Mouse (Mus musculus) liver, embryonic 13.5 days (tissue): ENCODE data around the gene Rfx5. TPM values are rescaled to one million over a fixed set of nuclear protein-coding genes. Genes with fewer than 3 reads are reported as not detected.
"Not testable (repeated sequence)": the region's sequence is repeated elsewhere in the genome, so short reads cannot be mapped to it uniquely, and the experiment has no call there.

Experiments used
- ATAC-seq: fragments of 200-750 bp; cut with Nextera tagmentation; 2 replicates; pipeline ENCODE4 v1.8.0; 2017; ENCODE audit warnings: low read depth, mild to moderate bottlenecking, moderate number of reproducible peaks, moderate library complexity
- DNase-seq: peaks from one replicate; pipeline ENCODE4 v3.0.0; 2022
- H3K27ac ChIP-seq: fragments of 300-500 bp; sonication (generic); 2 replicates; pipeline ENCODE4 v1.5.1; 2015; ENCODE audit warnings: moderate library complexity, mild to moderate bottlenecking, inconsistent platforms
- H3K27me3 ChIP-seq: fragments of 300-500 bp; sonication (generic); 2 replicates; pipeline ENCODE4 v1.6.1; 2015; ENCODE audit warnings: mild to moderate bottlenecking, inconsistent platforms
- H3K36me3 ChIP-seq: fragments of 300-500 bp; sonication (generic); 2 replicates; pipeline ENCODE4 v1.6.1; 2015; ENCODE audit warnings: mild to moderate bottlenecking, inconsistent platforms
- H3K4me1 ChIP-seq: fragments of 300-500 bp; sonication (generic); replicated peaks from 2 replicates; pipeline ENCODE4 v1.6.1; 2015; ENCODE audit warnings: inconsistent platforms
- H3K4me2 ChIP-seq: fragments of 300-500 bp; sonication (generic); 2 replicates; pipeline ENCODE4 v1.6.1; 2015; ENCODE audit warnings: inconsistent platforms, mild to moderate bottlenecking, moderate library complexity
- H3K4me3 ChIP-seq: fragments of 300-500 bp; sonication (generic); replicated peaks from 2 replicates; pipeline ENCODE4 v1.5.1; 2015; ENCODE audit warnings: mild to moderate bottlenecking, inconsistent platforms
- H3K9ac ChIP-seq: fragments of 300-500 bp; sonication (generic); 2 replicates; pipeline ENCODE4 v1.6.1; 2015; ENCODE audit warnings: mild to moderate bottlenecking, inconsistent platforms
- H3K9me3 ChIP-seq: fragments of 300-500 bp; sonication (generic); replicated peaks from 2 replicates; pipeline ENCODE4 v1.6.1; 2016; ENCODE audit warnings: inconsistent platforms
- WGBS: fragments of 180-500 bp; shearing (Covaris S2); methylation state at CpG from one replicate; pipeline ENCODE4 v1.1.7; 2015; ENCODE audit not compliant: insufficient replicate concordance; 5-methylcytosine and 5-hydroxymethylcytosine counted together
- polyA plus RNA-seq: library from polyadenylated mRNA; unstranded; fragments of >200 nt; fragmentation: Nextera tagmentation; extraction: Ambion mirVana; gene quantifications from 2 replicates; pipeline ENCODE4 v1.2.1, GENCODE M21; 2015

Gene Rfx5
- polyA plus RNA-seq, 1 experiment from 2014 or later, result 0.96 TPM

DNA sequence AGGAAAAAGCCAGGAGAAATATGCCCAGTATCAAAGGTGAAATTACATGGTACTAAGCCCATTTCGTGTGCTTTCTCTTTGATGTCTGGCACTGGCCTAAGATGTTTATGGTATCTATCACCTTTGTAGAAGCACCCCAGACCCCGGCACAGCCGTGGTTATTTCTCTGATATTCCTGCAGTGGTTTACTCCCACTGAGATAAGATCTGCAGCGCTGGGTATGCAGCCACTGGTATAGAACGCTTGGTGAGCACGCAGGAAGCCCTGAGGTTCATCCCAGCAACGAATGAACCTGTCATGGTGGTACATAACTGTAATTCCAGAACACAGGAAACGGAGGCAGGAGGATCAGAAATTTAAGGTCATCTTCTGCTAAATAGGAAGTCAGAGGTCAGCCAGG, 29.2 kb upstream of the Rfx5 start:
- Histone ChIP-seq H3K36me3 (no peaks in the 10 kb centered on the region), H3K27ac (no peak overlapping the region), H3K27me3 (0 out of 2 replicates have a peak, but pooled peaks cover 4% of the 10 kb centered on the region), H3K9ac (no peak overlapping the region), H3K4me2 (no peak overlapping the region), H3K4me3 (no peak overlapping the region), H3K9me3 (no peaks in the 10 kb centered on the region), H3K4me1 (peaks cover 54% of the 10 kb centered on the region)
- ATAC-seq (no peak), DNase-seq (no peak)
- WGBS, result 24% methylated on average over 8 of the region's 8 CpGs

GRCm38 (mm10) chr3:94926301-94926736, 27.6 kb upstream of the Rfx5 start:
- Histone ChIP-seq H3K4me1 (peaks cover 56% of the 10 kb centered on the region), H3K27ac (peak overlapping the region; percentile 77), H3K4me2 (peak overlapping the region; percentile 45)
- not testable (repeated sequence) for H3K27me3 ChIP-seq, H3K9ac ChIP-seq, H3K9me3 ChIP-seq, H3K36me3 ChIP-seq, H3K4me3 ChIP-seq
- WGBS, result 8% methylated on average over 4 of the region's 4 CpGs
- ATAC-seq (peak; percentile 95), DNase-seq (peak; percentile 57)

DNA sequence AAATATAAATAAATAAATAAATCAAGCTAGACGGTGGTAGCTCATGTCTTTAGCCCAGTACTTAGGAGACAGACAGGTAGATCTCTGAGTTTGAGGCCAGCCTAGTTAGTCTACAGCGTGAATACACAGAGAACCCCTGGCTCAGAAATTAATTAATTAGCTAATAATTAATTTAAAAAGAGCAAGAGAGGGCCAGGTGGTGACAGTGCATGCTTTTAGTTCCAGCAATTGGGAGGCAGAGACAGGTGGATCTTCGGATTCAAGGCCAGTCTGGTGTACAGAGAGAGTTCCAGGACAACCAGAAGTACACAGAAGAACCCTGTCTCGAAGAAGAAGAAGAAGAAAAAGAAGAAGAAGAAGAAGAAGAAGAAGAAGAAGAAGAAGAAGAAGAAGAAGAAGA, 24.9 kb upstream of the Rfx5 start:
- peaks cover 76% of the 10 kb centered on the region for H3K4me1 ChIP-seq
- not testable (repeated sequence) for ATAC-seq, H3K9ac ChIP-seq, DNase-seq, H3K27ac ChIP-seq, H3K4me3 ChIP-seq, H3K27me3 ChIP-seq, H3K4me2 ChIP-seq, H3K9me3 ChIP-seq, H3K36me3 ChIP-seq
- 78% methylated on average over 4 of the region's 4 CpGs for WGBS

DNA sequence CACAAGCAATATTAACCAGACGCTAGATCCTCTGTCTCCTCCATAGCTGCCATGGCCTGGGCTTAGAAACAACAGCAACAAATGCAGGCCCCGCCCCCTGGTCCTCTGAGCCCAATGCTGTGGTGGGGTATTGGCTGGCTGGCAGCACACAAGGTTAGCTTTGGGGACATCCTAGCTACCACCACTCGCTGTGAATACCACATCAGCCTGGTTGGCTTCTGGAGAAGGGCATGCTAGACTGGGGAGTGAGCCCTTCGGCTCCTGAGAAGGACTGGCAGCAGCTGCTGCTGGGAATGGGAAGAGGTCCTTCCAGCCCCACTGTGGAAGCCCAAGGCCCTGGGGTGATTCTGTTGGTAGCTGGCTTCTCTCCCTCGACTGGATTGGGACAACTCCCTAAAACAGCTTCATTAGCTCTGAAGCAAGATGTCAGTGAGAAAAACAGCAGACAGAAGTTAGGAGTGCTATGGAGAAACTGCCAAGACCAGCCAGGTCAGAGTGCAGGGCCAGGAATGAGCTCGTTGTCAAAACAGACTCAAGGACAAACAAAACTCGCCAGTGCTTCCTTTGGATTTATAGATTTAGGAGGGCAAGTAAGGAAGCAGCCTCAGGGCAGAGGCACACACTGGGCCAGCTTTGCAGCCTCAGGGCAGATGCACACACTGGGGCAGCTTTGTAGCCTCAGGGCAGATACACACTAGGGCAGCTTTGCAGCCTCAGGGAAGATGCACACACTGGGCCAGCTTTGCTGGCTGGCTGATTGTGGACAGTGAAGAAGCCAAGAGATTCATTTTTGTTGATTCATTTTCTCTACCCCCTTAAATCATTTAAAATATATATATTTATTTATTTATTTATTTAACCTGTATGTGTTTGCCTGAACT, 23.2 kb upstream of the Rfx5 start:
- peak overlapping the region; percentile 60 for H3K27ac ChIP-seq
- H3K9me3 ChIP-seq, H3K27me3 ChIP-seq, H3K9ac ChIP-seq, H3K4me3 ChIP-seq, H3K36me3 ChIP-seq, DNase-seq, H3K4me2 ChIP-seq, ATAC-seq: not testable (repeated sequence)
- peaks cover 75% of the 10 kb centered on the region for H3K4me1 ChIP-seq
- WGBS, result 61% methylated on average over 7 of the region's 7 CpGs

DNA sequence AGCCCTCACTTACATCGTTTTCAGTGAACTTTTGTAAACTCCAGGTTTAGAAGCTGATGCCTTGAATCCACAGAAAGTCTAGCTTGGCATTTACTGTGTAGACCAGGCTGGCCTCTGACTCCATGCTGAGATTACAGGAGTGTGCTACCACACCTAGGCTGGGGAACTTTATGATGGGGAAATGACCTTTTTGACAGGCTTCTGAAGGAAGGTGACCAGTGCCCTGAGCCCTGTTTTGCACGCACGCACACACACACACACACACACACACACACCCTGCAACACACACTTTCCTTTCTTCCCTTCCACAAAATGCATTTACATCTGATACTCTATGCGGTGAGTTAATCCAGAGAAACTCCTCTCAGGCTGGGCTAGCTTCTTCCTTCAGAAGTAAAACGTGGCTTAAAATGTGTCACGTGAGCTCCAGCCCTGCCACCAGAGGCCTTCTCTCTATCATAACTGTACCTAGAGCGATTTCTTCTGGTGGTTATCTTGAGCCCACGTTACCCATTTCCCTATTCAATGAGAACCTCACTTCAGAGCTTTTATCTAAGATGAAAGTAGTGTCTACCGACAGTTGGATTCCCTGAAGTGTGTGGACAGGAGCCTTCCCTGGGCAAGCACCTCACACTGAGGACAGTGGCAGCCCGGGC, 22.3 kb upstream of the Rfx5 start:
- not testable (repeated sequence) for DNase-seq, H3K9me3 ChIP-seq, H3K27me3 ChIP-seq, H3K4me3 ChIP-seq, H3K36me3 ChIP-seq
- WGBS, result 35% methylated on average over 10 of the region's 10 CpGs
- ATAC-seq, result peak; percentile 49
- peak overlapping the region; percentile 82 for H3K27ac ChIP-seq
- H3K4me1 ChIP-seq, result peaks cover 75% of the 10 kb centered on the region
- H3K9ac ChIP-seq, result 0 out of 2 replicates have a peak overlapping the region, but pooled peaks have one; percentile 13
- H3K4me2 ChIP-seq, result 0 out of 2 replicates have a peak overlapping the region, but pooled peaks have one; percentile 4

- Histone ChIP-seq H3K9ac (peak overlapping the region; percentile 65), H3K27ac (peak overlapping the region; percentile 82), H3K4me2 (peak overlapping the region; percentile 71; the same call in 1 of the 2 replicates), H3K4me1 (peaks cover 69% of the 10 kb centered on the region)
- not testable (repeated sequence) for H3K27me3 ChIP-seq, H3K36me3 ChIP-seq, H3K9me3 ChIP-seq, H3K4me3 ChIP-seq, ATAC-seq, DNase-seq
- WGBS, result 46% methylated on average over 2 of the region's 2 CpGs
Observed at GRCm38 (mm10) chr3:94932279-94932678, 21.6 kb upstream of the Rfx5 start.

GRCm38 (mm10) chr3:94932809-94933564, 20.9 kb upstream of the Rfx5 start, which contains the start of gene Selenbp1:
TSS of gene Selenbp1 (plus strand) at chr3:94933056.
- DNase-seq (peak; percentile 75), ATAC-seq (peak; percentile 84)
- Histone ChIP-seq H3K9ac (peak within 1 kb of the TSS; percentile 65), H3K36me3 (0 out of 2 replicates have a peak, but pooled peaks cover 4% of the 10 kb centered on the region), H3K4me2 (peak within 1 kb of the TSS; percentile 71), H3K27me3 (no peaks in the 10 kb centered on the region), H3K27ac (peak within 1 kb of the TSS; percentile 82), H3K9me3 (no peaks in the 10 kb centered on the region), H3K4me1 (peaks cover 63% of the 10 kb centered on the region), H3K4me3 (peak within 1 kb of the TSS; percentile 56)
- WGBS, result 6% methylated on average over 16 of the region's 16 CpGs

DNA sequence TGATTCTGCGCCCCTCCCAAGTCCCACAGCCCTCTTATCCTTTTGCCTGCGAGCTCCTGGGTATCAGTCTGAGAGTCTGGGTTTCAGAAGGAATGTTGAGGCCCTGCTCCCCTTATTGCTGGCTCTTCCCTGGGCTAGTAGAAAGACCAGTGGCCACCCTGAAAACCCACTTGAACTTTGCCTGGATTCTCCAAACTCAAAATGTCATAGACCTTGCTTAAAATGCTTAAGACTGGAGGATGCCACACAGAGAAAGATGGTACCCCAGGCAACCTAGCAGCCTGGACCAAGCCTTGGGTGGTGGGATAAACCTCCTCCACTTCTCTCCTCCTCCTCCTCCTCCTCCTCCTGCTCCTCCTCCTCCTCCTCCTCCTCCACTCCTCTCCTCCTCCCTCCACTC, 20.3 kb upstream of the Rfx5 start:
- not testable (repeated sequence) for ATAC-seq, DNase-seq, H3K9me3 ChIP-seq, H3K27me3 ChIP-seq
- Histone ChIP-seq H3K4me1 (peaks cover 63% of the 10 kb centered on the region), H3K4me3 (peak overlapping the region; percentile 56), H3K9ac (0 out of 2 replicates have a peak overlapping the region, but pooled peaks have one; percentile 65), H3K4me2 (peak overlapping the region; percentile 71), H3K36me3 (0 out of 2 replicates have a peak, but pooled peaks cover 10% of the 10 kb centered on the region), H3K27ac (peak overlapping the region; percentile 82)
- no CpG with 5 or more reads among the region's 2 CpGs for WGBS

GRCm38 (mm10) chr3:94934564-94934963, 19.3 kb upstream of the Rfx5 start:
- WGBS, result 12% methylated on average over 3 of the region's 3 CpGs
- 0 out of 2 replicates have a peak, but pooled peaks have one; percentile 2 for ATAC-seq
- H3K4me3 ChIP-seq, result not testable (repeated sequence)

GRCm38 (mm10) chr3:94935332-94935731, 18.5 kb upstream of the Rfx5 start:
- not testable (repeated sequence) for H3K4me3 ChIP-seq, DNase-seq, ATAC-seq, H3K9ac ChIP-seq, H3K27me3 ChIP-seq, H3K9me3 ChIP-seq
- Histone ChIP-seq H3K4me2 (peak overlapping the region; percentile 33), H3K4me1 (peaks cover 59% of the 10 kb centered on the region), H3K36me3 (0 out of 2 replicates have a peak, but pooled peaks cover 11% of the 10 kb centered on the region), H3K27ac (peak overlapping the region; percentile 29; the same call in 1 of the 2 replicates)
- WGBS, result 79% methylated on average over 3 of the region's 3 CpGs

More at GRCm38 (mm10) chr3:94934564-94934963, 19.3 kb upstream of the Rfx5 start:
- Histone ChIP-seq H3K4me2 (peak overlapping the region; percentile 33), H3K36me3 (0 out of 2 replicates have a peak, but pooled peaks cover 11% of the 10 kb centered on the region), H3K27ac (peak overlapping the region; percentile 55; the same call in 1 of the 2 replicates), H3K4me1 (peaks cover 63% of the 10 kb centered on the region)
- not testable (repeated sequence) for H3K9me3 ChIP-seq, H3K9ac ChIP-seq, DNase-seq, H3K27me3 ChIP-seq
